Mouse (Mus musculus): ENCODE results near the gene Gpr146. TPM values are rescaled to one million over a fixed set of nuclear protein-coding genes. Genes with fewer than 3 reads are reported as not detected.

Gene Gpr146
- total RNA-seq, 2 experiments from 2014 or later = 12.5 to 13.9 TPM

DNA sequence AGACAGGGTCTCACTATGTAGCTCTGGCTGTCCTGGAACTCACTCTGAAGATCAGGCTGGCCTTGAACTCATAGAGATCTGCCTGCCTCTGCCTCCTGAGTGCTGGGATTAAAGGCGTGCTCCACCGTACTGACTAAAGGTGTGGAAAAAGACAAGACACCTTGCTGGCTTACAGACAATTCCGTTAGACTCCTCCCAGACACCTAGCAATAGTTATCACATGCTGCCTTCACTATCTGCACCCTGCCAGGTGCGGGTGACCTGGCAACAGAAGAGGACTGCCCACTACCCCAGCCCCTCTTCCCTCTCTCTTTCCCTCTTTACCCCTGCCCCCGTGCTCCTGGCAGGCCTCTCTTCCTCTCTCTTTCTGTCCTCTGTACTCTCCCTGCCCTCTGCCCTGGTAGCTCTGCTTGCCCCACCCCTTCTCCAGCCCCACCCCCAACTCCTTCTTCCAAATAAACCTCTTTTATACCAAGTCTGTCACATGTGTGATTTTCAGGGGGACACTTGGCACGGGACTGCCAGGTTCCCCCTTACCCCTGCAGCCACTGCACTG, 3.5 kb upstream of the Gpr146 start:
- DNase-seq (ENCODE audit: extremely low spot score in 1 of 2, low spot score in 2 of 2) = no peak
- Histone ChIP-seq H3K27ac (no peak overlapping the region), H3K4me3 (no peak overlapping the region)
- no peak for TF ChIP-seq CTCF (IDR thresholded peaks at IDR 0.05)
- intact Hi-C loops (cut with DNase I) = no loop called here

DNA sequence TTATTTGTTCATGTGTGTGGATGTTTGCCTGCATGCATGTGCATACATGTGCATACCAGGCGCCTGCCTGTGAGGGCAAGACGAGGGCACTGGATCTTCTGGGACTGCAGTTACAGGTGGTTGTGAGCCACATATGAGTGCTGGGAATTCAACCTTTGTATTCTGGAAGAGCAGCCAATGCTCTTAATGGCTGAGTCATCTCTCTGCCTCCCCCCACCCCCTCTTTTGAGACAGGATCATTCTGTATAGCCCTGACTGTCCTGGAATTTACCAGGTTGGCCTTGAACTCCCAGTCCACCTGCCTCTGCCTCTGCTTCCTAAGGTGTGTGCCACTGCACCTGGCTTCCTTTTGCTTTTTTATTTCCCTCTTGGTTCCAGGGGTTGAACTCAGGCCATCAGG, 2.7 kb upstream of the Gpr146 start:
- H3K27ac ChIP-seq = no peak overlapping the region
- intact Hi-C loops (cut with DNase I) = no loop called here
- TF ChIP-seq CTCF (IDR thresholded peaks at IDR 0.05) = no peak
- no peak for DNase-seq (ENCODE audit: extremely low spot score in 1 of 2, low spot score in 2 of 2)
- H3K4me3 ChIP-seq = no peak overlapping the region

DNA sequence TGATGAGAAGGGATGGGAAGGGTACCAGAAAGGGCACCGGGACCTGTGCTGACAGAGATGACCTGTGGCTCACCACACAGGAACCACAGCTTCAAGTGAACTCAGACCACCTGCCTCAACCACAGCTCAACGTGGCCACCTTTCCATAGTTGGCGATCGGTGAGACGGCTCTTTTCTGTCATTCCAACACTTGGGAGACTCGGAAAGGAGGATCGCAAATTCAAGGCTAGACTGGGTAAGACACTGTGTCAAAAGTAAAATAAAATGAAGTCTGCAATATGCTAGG, 717 bp downstream of the Gpr146 start:
- Histone ChIP-seq H3K4me3 (no peak overlapping the region), H3K27ac (peak overlapping the region; percentile 82)
- DNase-seq (ENCODE audit: extremely low spot score in 1 of 2, low spot score in 2 of 2) = no peak
- intact Hi-C loops (cut with DNase I) = no loop called here
- no peak for TF ChIP-seq CTCF (IDR thresholded peaks at IDR 0.05)

DNA sequence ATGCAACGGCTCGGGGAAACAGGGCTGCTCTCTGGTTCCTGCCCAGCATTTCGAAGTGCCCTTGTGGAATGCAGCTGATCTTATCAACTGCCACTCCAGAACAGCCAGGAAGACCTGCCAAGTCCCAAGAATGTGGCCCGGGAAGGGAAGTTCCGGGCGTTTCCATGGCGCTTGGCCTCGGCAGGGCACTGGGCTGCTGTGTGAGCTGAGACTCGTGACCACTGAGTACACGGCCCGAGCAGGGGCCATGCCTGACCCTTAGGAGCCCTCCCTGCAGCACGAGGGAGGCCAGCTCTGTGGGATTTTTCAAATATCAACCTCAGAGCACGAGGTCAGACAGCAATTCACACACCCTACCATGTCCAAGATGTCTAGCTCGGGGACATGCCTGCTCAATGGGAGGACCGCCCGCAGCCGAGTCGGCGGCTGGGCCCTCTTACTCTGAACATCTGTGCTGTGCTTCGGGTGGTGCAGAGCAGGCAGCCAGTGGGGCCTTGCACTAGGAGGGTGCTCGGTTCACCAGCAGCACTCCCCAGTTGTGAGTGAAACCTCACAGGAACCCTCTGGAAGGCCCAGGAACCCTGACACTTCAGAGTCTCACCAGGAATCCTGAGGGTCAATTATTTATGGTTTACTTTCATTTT, 1.6 kb downstream of the Gpr146 start:
- intact Hi-C loops (cut with DNase I) = no loop called here
- Histone ChIP-seq H3K4me3 (no peak overlapping the region), H3K27ac (peak overlapping the region; percentile 82)
- TF ChIP-seq CTCF (IDR thresholded peaks at IDR 0.05) = no peak
- DNase-seq (ENCODE audit: extremely low spot score in 1 of 2, low spot score in 2 of 2) = no peak

DNA sequence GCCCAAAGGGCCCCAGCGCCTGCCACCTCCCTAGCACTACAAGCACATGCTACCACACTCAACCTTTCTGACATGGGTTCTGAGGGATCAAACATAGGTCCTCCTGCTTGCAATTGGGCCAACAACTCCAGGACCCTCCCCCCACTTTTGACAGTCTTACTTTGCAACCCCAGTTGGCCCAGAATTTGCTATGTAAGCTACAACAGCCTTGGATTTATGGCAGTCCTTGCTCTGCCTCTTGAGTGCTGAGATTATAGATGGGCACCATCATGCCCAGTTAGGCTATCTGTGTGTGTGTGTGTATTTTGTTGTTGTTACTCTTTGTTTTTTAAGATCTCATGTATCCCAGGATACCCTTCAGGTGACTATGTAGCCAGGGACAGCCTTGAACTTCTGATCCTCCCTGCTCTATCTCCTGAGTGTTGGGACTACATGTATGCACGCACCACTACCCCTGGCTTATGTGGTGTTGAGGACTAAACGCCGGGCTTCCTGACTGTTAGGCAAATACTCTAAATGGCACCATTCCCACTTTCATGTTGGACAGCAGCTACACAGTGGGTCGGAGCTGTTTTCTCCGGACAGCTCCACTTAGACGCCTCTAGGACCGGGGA, 2.4 kb downstream of the Gpr146 start:
- DNase-seq (ENCODE audit: extremely low spot score in 1 of 2, low spot score in 2 of 2) = no peak
- intact Hi-C loops (cut with DNase I) = no loop called here
- Histone ChIP-seq H3K4me3 (peak overlapping the region; percentile 95), H3K27ac (peak overlapping the region; percentile 95)
- TF ChIP-seq CTCF (IDR thresholded peaks at IDR 0.05) = no peak

DNA sequence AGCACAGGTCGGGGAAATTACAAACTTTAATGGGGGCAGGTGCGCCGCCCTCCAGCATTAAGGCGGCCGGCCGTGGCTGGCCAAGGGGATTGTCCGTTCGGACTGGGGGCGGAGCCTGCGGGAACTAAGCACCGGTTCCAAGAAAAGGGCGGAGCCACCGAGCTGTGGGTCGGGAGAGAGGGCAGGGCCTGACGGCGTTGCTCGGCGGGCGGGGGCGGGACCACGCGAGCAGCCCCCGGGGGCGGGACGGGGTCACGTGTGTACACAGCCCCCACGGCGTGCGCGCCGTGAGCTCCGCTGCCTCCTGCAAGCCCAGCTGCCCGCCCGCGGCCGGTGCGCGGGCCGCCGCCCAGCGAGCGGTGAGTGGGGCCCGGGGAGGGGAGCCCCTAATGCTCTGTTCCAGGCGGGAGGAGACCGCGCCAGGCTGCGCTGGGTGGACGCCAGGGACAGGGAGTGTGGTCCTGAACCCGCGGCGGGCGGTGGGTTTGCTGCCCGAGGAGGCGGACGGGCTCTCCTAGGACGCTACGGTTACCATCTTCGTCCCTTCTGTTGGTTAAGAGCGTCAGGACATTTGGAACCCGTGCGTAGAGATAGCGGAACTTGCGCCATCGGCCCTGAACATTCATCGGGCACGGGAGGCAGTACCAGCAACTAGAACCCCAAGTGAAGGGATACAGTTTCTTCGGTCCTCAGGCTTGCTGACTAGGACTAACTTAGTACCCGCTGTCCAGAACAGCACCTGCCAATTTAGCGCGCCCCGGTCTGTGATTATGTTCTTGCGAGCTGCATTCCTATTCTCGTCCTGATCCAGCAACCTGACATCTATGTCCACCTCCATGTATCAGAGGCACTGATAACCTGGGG, 3.1 kb downstream of the Gpr146 start:
- intact Hi-C loops (cut with DNase I) = no loop called here
- peak overlapping the region; percentile 95 for H3K4me3 ChIP-seq
- peak overlapping the region; percentile 95 for H3K27ac ChIP-seq
- no peak for TF ChIP-seq CTCF (IDR thresholded peaks at IDR 0.05)
- peak; percentile 84 to 89 for DNase-seq (ENCODE audit: extremely low spot score in 1 of 2, low spot score in 2 of 2)

DNA sequence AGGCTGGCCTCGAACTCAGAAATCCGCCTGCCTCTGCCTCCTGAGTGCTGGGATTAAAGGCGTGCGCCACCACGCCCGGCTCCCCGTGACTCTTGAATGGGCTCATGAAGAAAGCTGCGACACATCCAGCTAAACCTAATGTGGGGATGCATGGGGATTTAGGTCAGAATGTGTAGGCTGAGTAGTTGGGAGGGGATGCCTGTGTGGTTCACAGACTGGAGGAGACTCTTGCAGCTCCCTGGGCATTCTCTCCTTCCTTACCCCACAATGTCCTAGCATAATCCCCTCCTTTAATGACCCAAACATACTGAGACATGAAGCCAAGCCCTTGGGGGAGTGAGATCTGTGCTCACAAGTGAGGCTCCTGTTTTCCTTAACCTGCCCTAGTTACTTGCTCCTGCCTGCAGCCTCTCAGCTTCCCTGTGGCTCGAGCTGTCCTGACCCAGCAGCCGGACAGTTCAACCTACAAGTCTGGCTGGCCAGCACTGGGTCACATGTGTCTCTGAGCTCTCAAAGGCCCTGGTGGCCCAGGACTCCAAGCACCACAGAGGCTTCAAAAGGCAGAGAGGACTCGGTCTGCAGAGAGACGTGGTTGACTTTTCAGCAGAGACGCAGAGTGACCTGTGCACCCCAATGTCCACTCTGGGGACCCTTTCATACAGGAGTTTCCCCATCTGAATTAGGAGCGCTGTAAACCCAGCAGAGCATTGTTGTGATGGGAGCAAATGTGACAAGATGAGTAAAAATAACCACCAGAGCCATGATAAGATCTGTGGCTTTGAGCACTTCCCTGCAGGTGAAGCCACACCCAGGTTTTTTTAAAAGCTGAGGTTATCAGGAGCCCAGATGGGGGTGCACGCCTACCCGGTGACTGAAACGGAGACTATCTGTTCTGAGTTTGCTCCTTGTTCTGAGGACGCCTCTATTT, 4.4 kb downstream of the Gpr146 start:
- H3K4me3 ChIP-seq = peak overlapping the region; percentile 95
- TF ChIP-seq CTCF (IDR thresholded peaks at IDR 0.05) = no peak
- DNase-seq (ENCODE audit: extremely low spot score in 1 of 2, low spot score in 2 of 2) = no peak
- intact Hi-C loops (cut with DNase I) = no loop called here
- H3K27ac ChIP-seq = peak overlapping the region; percentile 95

DNA sequence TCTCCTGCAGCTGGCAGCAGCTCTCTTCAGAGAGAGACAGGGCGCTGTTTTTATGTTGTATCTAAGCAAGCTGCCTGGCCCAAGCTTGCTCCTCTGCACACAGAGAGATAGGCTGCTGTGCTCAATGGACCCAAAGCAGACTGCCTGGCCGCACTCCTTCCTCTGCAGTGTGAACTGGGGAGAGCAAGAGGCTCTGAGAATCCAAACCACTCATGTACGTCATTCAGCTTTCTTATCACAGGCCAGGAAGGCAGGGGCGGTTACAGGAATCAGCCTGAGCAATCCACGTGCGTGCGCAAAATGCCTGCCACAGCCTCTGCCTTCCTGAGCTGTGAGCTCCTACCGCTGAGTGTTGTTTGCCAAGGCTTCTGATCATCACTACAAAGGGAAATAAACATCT, 5.3 kb downstream of the Gpr146 start:
- Histone ChIP-seq H3K4me3 (peak overlapping the region; percentile 95), H3K27ac (peak overlapping the region; percentile 95)
- TF ChIP-seq CTCF (IDR thresholded peaks at IDR 0.05) = no peak
- peak; percentile 58 to 65 for DNase-seq (ENCODE audit: extremely low spot score in 1 of 2, low spot score in 2 of 2)
- intact Hi-C loops (cut with DNase I) = no loop called here

DNA sequence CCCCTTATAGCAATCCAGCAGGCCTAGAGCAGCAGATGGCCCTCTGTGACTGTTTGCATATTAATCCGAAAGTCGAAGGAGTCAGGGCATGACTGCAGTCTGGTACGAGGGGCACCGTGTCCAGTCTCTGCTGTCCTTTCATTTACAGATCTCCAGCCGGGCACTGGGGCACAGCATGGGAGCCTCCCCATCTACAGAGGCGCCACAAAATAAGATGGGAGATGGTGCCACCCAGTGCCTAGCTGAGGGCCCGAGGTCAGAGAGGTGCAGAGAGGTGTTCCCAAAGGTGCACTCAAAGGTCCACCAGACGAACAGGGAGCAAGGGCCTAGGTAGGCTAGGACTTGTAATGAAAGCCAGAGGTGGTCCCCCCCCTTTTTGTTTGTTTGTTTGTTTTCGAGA, 5.7 kb downstream of the Gpr146 start:
- intact Hi-C loops (cut with DNase I) = no loop called here
- Histone ChIP-seq H3K27ac (peak overlapping the region; percentile 95), H3K4me3 (peak overlapping the region; percentile 95; the same call in 1 of the 2 replicates)
- no peak for DNase-seq (ENCODE audit: extremely low spot score in 1 of 2, low spot score in 2 of 2)
- no peak for TF ChIP-seq CTCF (IDR thresholded peaks at IDR 0.05)

DNA sequence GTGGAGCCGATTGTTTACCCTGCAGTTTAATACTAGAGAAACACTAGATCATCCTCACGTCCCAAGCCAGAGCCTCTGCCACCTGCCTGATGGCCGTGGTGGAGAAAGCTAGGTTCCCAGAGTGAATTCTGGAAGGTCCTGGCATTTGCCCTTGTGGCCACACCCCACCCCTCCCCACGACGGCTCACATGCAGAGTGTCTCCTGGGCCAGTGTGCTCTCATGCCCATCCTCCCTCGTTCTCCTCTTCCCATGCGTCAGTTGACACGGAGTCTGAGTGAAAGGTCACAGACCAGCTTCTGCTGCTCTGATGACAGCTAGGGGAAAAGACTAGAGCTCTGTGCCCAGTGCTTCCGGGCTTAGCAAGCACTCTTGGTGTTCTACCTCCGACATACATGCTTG, 7.0 kb downstream of the Gpr146 start:
- no peak for TF ChIP-seq CTCF (IDR thresholded peaks at IDR 0.05)
- H3K27ac ChIP-seq = peak overlapping the region; percentile 36; the same call in 1 of the 2 replicates
- no peak overlapping the region for H3K4me3 ChIP-seq
- DNase-seq (ENCODE audit: extremely low spot score in 1 of 2, low spot score in 2 of 2) = no peak
- intact Hi-C loops (cut with DNase I) = no loop called here

DNA sequence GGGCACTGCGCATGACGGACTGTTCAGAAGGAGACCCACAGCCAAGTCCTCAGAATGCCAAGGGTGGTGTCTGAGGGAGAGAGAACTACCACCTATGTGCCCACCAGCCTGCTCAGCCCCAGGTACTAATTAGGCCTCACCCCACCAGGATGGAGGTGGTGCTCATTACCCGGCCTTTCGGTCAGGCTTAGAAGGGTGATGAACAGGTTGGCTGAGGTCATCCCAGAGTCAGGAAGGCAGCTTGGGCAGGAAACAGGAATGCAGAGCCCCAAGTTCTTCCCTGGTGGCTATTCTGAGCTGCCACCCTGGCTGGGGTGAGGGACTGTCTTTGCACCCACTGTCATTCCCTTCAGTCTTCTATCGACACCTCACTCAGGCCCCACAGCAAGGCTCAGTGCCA, 8.6 kb downstream of the Gpr146 start:
- DNase-seq (ENCODE audit: extremely low spot score in 1 of 2, low spot score in 2 of 2) = no peak
- Histone ChIP-seq H3K4me3 (no peak overlapping the region), H3K27ac (no peak overlapping the region)
- no peak for TF ChIP-seq CTCF (IDR thresholded peaks at IDR 0.05)
- intact Hi-C loops (cut with DNase I) = no loop called here
